9 mouse cellular contexts compared by ENCODE assay signal in genomic region chr4:120755299-120755698, GRCm38 (mm10). TPM values are rescaled to one million over a fixed set of nuclear protein-coding genes. Genes with fewer than 3 reads are reported as not detected.
DNase-seq lines count a peak whose midpoint lies in the region; ATAC-seq and TF ChIP-seq lines count a peak whose summit lies in the region.
"Had no signal": no experiment of that assay in that cellular context is flagged by ENCODE, and none has a peak within 500 bp of the region (broad histone marks: within the 10 kb centered on the region; RNA-seq: fewer than 3 reads in every experiment).

No protein-coding gene starts in this region.

- no peak for TF ChIP-seq EP300 in ES-Bruce4 (IDR thresholded peaks at IDR 0.05; ENCODE audit: insufficient read depth, low read depth, low read length)

- H3K4me1 ChIP-seq in ES-Bruce4 (ENCODE audit: control insufficient read depth, insufficient read depth, low read length): no peaks in the 10 kb centered on the region
- no peaks in the 10 kb centered on the region for H3K4me1 ChIP-seq in kidney, embryonic 15.5 days
- no peaks in the 10 kb centered on the region for H3K4me1 ChIP-seq in liver, embryonic 11.5 days (replicated peaks; ENCODE audit: control insufficient read depth, insufficient read depth, low read length)
- H3K4me1 ChIP-seq: limb, embryonic 12.5 days had no signal

- no peak for TF ChIP-seq POLR2A in ES-Bruce4 (IDR thresholded peaks at IDR 0.05; ENCODE audit: insufficient read depth, low read length)

- H3K9ac ChIP-seq in ES-Bruce4 (ENCODE audit: low read depth, poor library complexity, severe bottlenecking): no peak overlapping the region
- H3K9ac ChIP-seq in kidney, embryonic 15.5 days: no peak overlapping the region
- H3K9ac ChIP-seq in liver, embryonic 11.5 days (ENCODE audit: low read depth, low read length): no peak overlapping the region
- H3K9ac ChIP-seq: limb, embryonic 12.5 days had no signal

- peaks cover 10% of the 10 kb centered on the region; the same call in 1 of the 2 replicates for H3K36me3 ChIP-seq in ES-Bruce4 (ENCODE audit: control insufficient read depth, insufficient read depth, low read length, poor library complexity, severe bottlenecking)
- H3K36me3 ChIP-seq in kidney, embryonic 15.5 days: peaks cover 34% of the 10 kb centered on the region
- peaks cover 16% of the 10 kb centered on the region; the same call in 1 of the 2 replicates for H3K36me3 ChIP-seq in liver, embryonic 11.5 days (ENCODE audit: control insufficient read depth, insufficient read depth, low read length)

- no peak overlapping the region for H3K4me3 ChIP-seq in ES-Bruce4 (ENCODE audit: low read depth, low read length)
- no peak overlapping the region for H3K4me3 ChIP-seq in kidney, embryonic 15.5 days (replicated peaks)
- no peak overlapping the region for H3K4me3 ChIP-seq in liver, embryonic 11.5 days (ENCODE audit: low read depth, low read length)
- H3K4me3 ChIP-seq: limb, embryonic 12.5 days had no signal

- peak; percentile 64; the same call in 1 of the 2 replicates for ATAC-seq in kidney, embryonic 15.5 days (replicated peaks; ENCODE audit: low FRiP score)
- ATAC-seq in liver, embryonic 11.5 days (replicated peaks; ENCODE audit: low FRiP score): peak; percentile 67

- no peaks in the 10 kb centered on the region for H3K27me3 ChIP-seq in ES-Bruce4 (ENCODE audit: control insufficient read depth, insufficient read depth, low read length, poor library complexity, severe bottlenecking)
- peaks cover 8% of the 10 kb centered on the region for H3K27me3 ChIP-seq in kidney, embryonic 15.5 days
- H3K27me3 ChIP-seq in liver, embryonic 11.5 days (replicated peaks; ENCODE audit: control insufficient read depth, insufficient read depth, low read length): peaks cover 14% of the 10 kb centered on the region

- intact Hi-C loops in gastrocnemius, postnatal 36 days (cut with DNase I): loop anchor here (2.0 to 10.0 kb wide), 3 partner anchors 62 to 163 kb away; no protein-coding TSS in a partner anchor

- TF ChIP-seq CTCF in ES-Bruce4 (IDR thresholded peaks at IDR 0.05; ENCODE audit: low read depth, low read length): peak; percentile 89

- H3K4me2 ChIP-seq in kidney, embryonic 15.5 days: no peak overlapping the region
- H3K4me2 ChIP-seq in liver, embryonic 11.5 days: no peak overlapping the region
- H3K4me2 ChIP-seq: limb, embryonic 12.5 days had no signal

- DNase-seq in adrenal gland, adult (ENCODE audit: inconsistent age in 2 of 2, low spot score in 1 of 2): peak; percentile 57 to 85
- DNase-seq in embryo, embryonic 10 days (ENCODE audit: low spot score): peak; percentile 84
- peak; percentile 64 to 67 for DNase-seq in gastrocnemius, postnatal 36 days
- DNase-seq in liver, embryonic 11.5 days (ENCODE audit: low spot score): no peak
- DNase-seq in retina, postnatal 1 day: peak; percentile 80
- peak; percentile 91 for DNase-seq in thymus, postnatal 4 days

- H3K27ac ChIP-seq in ES-Bruce4 (ENCODE audit: insufficient read depth, low read length): peak overlapping the region; percentile 30; the same call in 1 of the 2 replicates
- no peak overlapping the region for H3K27ac ChIP-seq in kidney, embryonic 15.5 days
- no peak overlapping the region for H3K27ac ChIP-seq in liver, embryonic 11.5 days (ENCODE audit: low read depth, low read length)
- H3K27ac ChIP-seq: limb, embryonic 12.5 days had no signal

- WGBS in kidney, embryonic 15.5 days: 3% methylated on average over 1 of the region's 1 CpGs
- 0% methylated on average over 1 of the region's 1 CpGs for WGBS in liver, embryonic 11.5 days

- no peaks in the 10 kb centered on the region for H3K9me3 ChIP-seq in ES-Bruce4 (replicated peaks; ENCODE audit: control insufficient read depth, insufficient read depth, low read length, poor library complexity, severe bottlenecking)
- no peaks in the 10 kb centered on the region for H3K9me3 ChIP-seq in kidney, embryonic 15.5 days (replicated peaks)
- H3K9me3 ChIP-seq in liver, embryonic 11.5 days (ENCODE audit: control insufficient read depth, low read length): no peaks in the 10 kb centered on the region
- H3K9me3 ChIP-seq: limb, embryonic 12.5 days had no signal

RNA-seq across cellular contexts. Expression of gene Kcnq4, which starts 6.9 kb away (rescaled TPM):
- polyA plus RNA-seq in ES-Bruce4 (2011; ENCODE audit: insufficient read depth, insufficient read length, low read depth, missing spikeins): 2.5 and 3.2 TPM in 2 replicates
- total RNA-seq in gastrocnemius, postnatal 36 days (2021): 10 to 100 TPM; 18.6 to 18.9 TPM
- 0.89 and 1.4 TPM in 2 replicates for polyA plus RNA-seq in kidney, embryonic 15.5 days (2015; fragmentation: Nextera tagmentation; extraction: Ambion mirVana)
- 0.57 and 0.90 TPM in 2 replicates for polyA plus RNA-seq in liver, embryonic 11.5 days (2014; fragmentation: Nextera tagmentation; extraction: Ambion mirVana)
